Mouse (Mus musculus) lung, postnatal 4 days (tissue): ENCODE data around the gene Npw.
A peak's percentile ranks its signal among the peaks of the same experiment; 100 is the strongest.
"Not testable (repeated sequence)": the region's sequence is repeated elsewhere in the genome, so short reads cannot be mapped to it uniquely, and the experiment has no call there.

Experiments used
- DNase-seq, 2 experiments: peaks; one replicate each; pipeline ENCODE4 v3.0.0; 2021

Gene Npw

GRCm38 (mm10) chr17:24670246-24670844 lies 12.1 kb upstream of the Npw start:
- DNase-seq, result no peak

GRCm38 (mm10) chr17:24669545-24670245 lies 11.4 kb upstream of the Npw start, which contains the start of gene Zfp598:
Zfp598 (plus strand) TSS chr17:24669687.
- peak; percentile 97 for DNase-seq

GRCm38 (mm10) chr17:24669214-24669544 lies 10.9 kb upstream of the Npw start:
- not testable (repeated sequence) for DNase-seq

- DNase-seq, result peak; percentile 70 to 79
Measured at GRCm38 (mm10) chr17:24667416-24667815, 9.2 kb upstream of the Npw start.

GRCm38 (mm10) chr17:24667011-24667410 lies 8.8 kb upstream of the Npw start:
- peak in 1 of 2 experiments; percentile 20 for DNase-seq

GRCm38 (mm10) chr17:24654969-24655368 lies 3.3 kb downstream of the Npw start:
- no peak for DNase-seq

- peak; percentile 84 to 90 for DNase-seq
Measured at GRCm38 (mm10) chr17:24653967-24654710, 4.1 kb downstream of the Npw start.

GRCm38 (mm10) chr17:24651835-24652234 lies 6.4 kb downstream of the Npw start:
- DNase-seq, result peak in 1 of 2 experiments; percentile 18

- DNase-seq, result no peak
Measured at GRCm38 (mm10) chr17:24650766-24651165, 7.5 kb downstream of the Npw start.

GRCm38 (mm10) chr17:24650070-24650616 lies 8.1 kb downstream of the Npw start, which contains the start of gene Slc9a3r2:
Slc9a3r2 (minus strand) TSS chr17:24650327.
- peak; percentile 70 to 82 for DNase-seq

GRCm38 (mm10) chr17:24649581-24650069 lies 8.6 kb downstream of the Npw start:
- peak; percentile 75 to 79 for DNase-seq

GRCm38 (mm10) chr17:24648731-24649377 lies 9.4 kb downstream of the Npw start:
- DNase-seq, result no peak

- peak; percentile 51 to 64 for DNase-seq
Measured at GRCm38 (mm10) chr17:24647493-24647892, 10.8 kb downstream of the Npw start.

GRCm38 (mm10) chr17:24646381-24646780 lies 11.9 kb downstream of the Npw start:
- no peak for DNase-seq

GRCm38 (mm10) chr17:24645916-24646315 lies 12.3 kb downstream of the Npw start:
- no peak for DNase-seq

- peak; percentile 64 to 81 for DNase-seq
Measured at GRCm38 (mm10) chr17:24644875-24645721, 13.2 kb downstream of the Npw start.

- peak; percentile 61 to 80 for DNase-seq
Measured at GRCm38 (mm10) chr17:24644030-24644715, 14.1 kb downstream of the Npw start.

GRCm38 (mm10) chr17:24642791-24643343 lies 15.4 kb downstream of the Npw start:
- DNase-seq, result no peak

- DNase-seq, result no peak
Measured at GRCm38 (mm10) chr17:24641944-24642343, 16.3 kb downstream of the Npw start.

- DNase-seq, result no peak
Measured at GRCm38 (mm10) chr17:24640581-24640980, 17.7 kb downstream of the Npw start.

GRCm38 (mm10) chr17:24640119-24640518 lies 18.1 kb downstream of the Npw start:
- no peak for DNase-seq
